Comparison of ENCODE assay signal across 23 mouse cellular contexts in the genomic region with DNA sequence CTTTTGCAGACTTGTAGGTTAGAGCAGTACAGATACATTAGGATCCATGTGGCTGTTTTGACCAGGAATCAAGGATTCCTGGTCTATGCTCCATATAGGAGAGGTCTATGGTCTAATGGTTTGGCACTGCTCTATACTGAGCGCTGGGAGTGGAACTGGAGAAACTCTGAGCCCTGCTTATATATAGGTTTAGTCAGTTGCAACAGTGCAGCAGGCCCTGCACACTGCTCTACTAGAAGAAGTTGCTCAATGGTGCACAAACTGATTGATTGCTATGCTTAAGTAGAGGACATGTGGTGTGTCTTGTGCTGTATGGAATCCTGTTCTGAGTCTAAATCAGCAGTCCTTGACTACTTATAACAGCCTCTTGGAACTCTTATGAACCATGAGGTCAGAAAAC. TPM values are rescaled to one million over a fixed set of nuclear protein-coding genes. Genes with fewer than 3 reads are reported as not detected.
DNase-seq lines count a peak whose midpoint lies in the region; ATAC-seq lines count a peak whose summit lies in the region.
"Had no signal": no experiment of that assay in that cellular context is flagged by ENCODE, and none has a peak within 500 bp of the region (broad histone marks: within the 10 kb centered on the region; RNA-seq: fewer than 3 reads in every experiment).

No protein-coding gene starts in this region.

- H3K4me2 ChIP-seq in liver, embryonic 16.5 days (ENCODE audit: low read depth, low read length) = no peak overlapping the region
- H3K4me2 ChIP-seq in liver, embryonic 12.5 days = no peak overlapping the region
- H3K4me2 ChIP-seq in hindbrain, embryonic 16.5 days (ENCODE audit: low read length) = no peak overlapping the region
- H3K4me2 ChIP-seq: forebrain, embryonic 13.5 days; heart, embryonic 13.5 days; hindbrain, embryonic 14.5 days had no signal

- H3K4me3 ChIP-seq in liver, embryonic 16.5 days (ENCODE audit: low read depth, low read length) = no peak overlapping the region
- H3K4me3 ChIP-seq in liver, embryonic 12.5 days = no peak overlapping the region
- H3K4me3 ChIP-seq in megakaryocyte, embryonic 14.5 days (replicated peaks) = peak overlapping the region; percentile 54
- no peak overlapping the region for H3K4me3 ChIP-seq in hindbrain, embryonic 16.5 days (ENCODE audit: low read length)
- H3K4me3 ChIP-seq: forebrain, embryonic 10.5 days; forebrain, embryonic 13.5 days; heart, embryonic 13.5 days had no signal

- 0 out of 2 replicates have a peak, but pooled peaks have one; percentile 16 for ATAC-seq in liver, embryonic 16.5 days (ENCODE audit: low read depth)
- no peak for ATAC-seq in liver, embryonic 12.5 days
- ATAC-seq in granulocyte monocyte progenitor cell, adult 5-6 weeks (replicated peaks; ENCODE audit: poor library complexity, severe bottlenecking) = peak; percentile 95
- ATAC-seq in hindbrain, embryonic 16.5 days = no peak
- ATAC-seq: CD4-positive, CD25-positive, alpha-beta regulatory T cell, adult 4 months; forebrain, embryonic 13.5 days; forebrain, embryonic 16.5 days had no signal

- no peak overlapping the region for H3K9ac ChIP-seq in liver, embryonic 16.5 days (ENCODE audit: low read depth, low read length)
- H3K9ac ChIP-seq in liver, embryonic 12.5 days = no peak overlapping the region
- no peak overlapping the region for H3K9ac ChIP-seq in hindbrain, embryonic 16.5 days (ENCODE audit: low read depth, low read length)
- H3K9ac ChIP-seq: forebrain, embryonic 13.5 days; heart, embryonic 13.5 days; hindbrain, embryonic 14.5 days had no signal

- H3K36me3 ChIP-seq in liver, embryonic 16.5 days (ENCODE audit: control insufficient read depth, insufficient read depth) = no peaks in the 10 kb centered on the region
- no peaks in the 10 kb centered on the region for H3K36me3 ChIP-seq in liver, embryonic 12.5 days
- H3K36me3 ChIP-seq in megakaryocyte, embryonic 14.5 days (replicated peaks; ENCODE audit: low read length) = peaks cover 78% of the 10 kb centered on the region
- no peaks in the 10 kb centered on the region for H3K36me3 ChIP-seq in hindbrain, embryonic 16.5 days (ENCODE audit: control insufficient read depth, insufficient read depth, low read length)
- H3K36me3 ChIP-seq: heart, embryonic 13.5 days had no signal

- peak; percentile 38 for DNase-seq in 416B (ENCODE audit: low read depth)
- DNase-seq in frontal cortex, postnatal 36 days (ENCODE audit: low spot score in 2 of 2) = no peak
- DNase-seq in thymus, postnatal 0 days (ENCODE audit: low spot score) = no peak
- DNase-seq: adrenal gland, adult 2 months; adrenal gland, postnatal 14 days; cerebellum, adult 11-12 months; cerebellum, adult 8-10 months; cerebellum, postnatal 10 days; gastrocnemius, postnatal 25 days; heart, adult 18-20 months; heart, postnatal 14 days; heart, postnatal 4 days had no signal

- H3K27ac ChIP-seq in liver, embryonic 16.5 days (ENCODE audit: low read length) = no peak overlapping the region
- H3K27ac ChIP-seq in liver, embryonic 12.5 days = no peak overlapping the region
- H3K27ac ChIP-seq in hindbrain, embryonic 16.5 days (ENCODE audit: low read depth, low read length) = no peak overlapping the region
- H3K27ac ChIP-seq: forebrain, embryonic 10.5 days; forebrain, embryonic 13.5 days; heart, embryonic 13.5 days; hindbrain, embryonic 14.5 days had no signal

- no peaks in the 10 kb centered on the region for H3K27me3 ChIP-seq in liver, embryonic 16.5 days (ENCODE audit: control insufficient read depth, insufficient read depth, low read depth, low read length)
- no peaks in the 10 kb centered on the region for H3K27me3 ChIP-seq in liver, embryonic 12.5 days (replicated peaks)
- H3K27me3 ChIP-seq in megakaryocyte, embryonic 14.5 days (replicated peaks) = no peaks in the 10 kb centered on the region
- no peaks in the 10 kb centered on the region for H3K27me3 ChIP-seq in hindbrain, embryonic 16.5 days (replicated peaks; ENCODE audit: control insufficient read depth, insufficient read depth, low read length)
- H3K27me3 ChIP-seq: forebrain, embryonic 13.5 days; heart, embryonic 13.5 days had no signal

- no peaks in the 10 kb centered on the region for H3K9me3 ChIP-seq in liver, embryonic 16.5 days (replicated peaks; ENCODE audit: control insufficient read depth, low read length)
- no peaks in the 10 kb centered on the region for H3K9me3 ChIP-seq in liver, embryonic 12.5 days (replicated peaks)
- no peaks in the 10 kb centered on the region for H3K9me3 ChIP-seq in megakaryocyte, embryonic 14.5 days
- no peaks in the 10 kb centered on the region for H3K9me3 ChIP-seq in hindbrain, embryonic 16.5 days (ENCODE audit: control insufficient read depth, low read length)
- H3K9me3 ChIP-seq: forebrain, embryonic 10.5 days; forebrain, embryonic 13.5 days; heart, embryonic 13.5 days had no signal

- H3K4me1 ChIP-seq in liver, embryonic 16.5 days (ENCODE audit: control insufficient read depth, low read depth, low read length) = peaks cover 3% of the 10 kb centered on the region
- peaks cover 20% of the 10 kb centered on the region for H3K4me1 ChIP-seq in liver, embryonic 12.5 days
- H3K4me1 ChIP-seq in megakaryocyte, embryonic 14.5 days = peaks cover 91% of the 10 kb centered on the region
- peaks cover 1% of the 10 kb centered on the region for H3K4me1 ChIP-seq in hindbrain, embryonic 16.5 days (ENCODE audit: control insufficient read depth, insufficient read depth, low read depth, low read length)

- WGBS in liver, embryonic 16.5 days (ENCODE audit: insufficient replicate concordance) = 81% methylated on average over 1 of the region's 1 CpGs
- WGBS in liver, embryonic 12.5 days (ENCODE audit: insufficient replicate concordance) = 86% methylated on average over 1 of the region's 1 CpGs
- WGBS in hindbrain, embryonic 16.5 days = 88% methylated on average over 1 of the region's 1 CpGs

RNA-seq across cellular contexts. Expression of a gene that starts 31.5 kb away (rescaled TPM):
- 10.8 and 12.2 TPM in 2 replicates for polyA plus RNA-seq in liver, embryonic 16.5 days (2015; fragmentation: Nextera tagmentation; extraction: Ambion mirVana)
- 18.0 and 21.0 TPM in 2 replicates for polyA plus RNA-seq in liver, embryonic 12.5 days (2016; fragmentation: Nextera tagmentation; extraction: Ambion mirVana)
- total RNA-seq in granulocyte monocyte progenitor cell, adult 5-6 weeks (2014; fragmentation: Nextera tagmentation) = 37.8 and 58.5 TPM in 2 replicates
- total RNA-seq in granulocyte monocyte progenitor cell, adult 5-6 weeks (2017) = 31.0 and 37.9 TPM in 2 replicates
- polyA plus RNA-seq in megakaryocyte, embryonic 14.5 days (2012; ENCODE audit: insufficient read depth, low replicate concordance) = 68.2 and 178 TPM in 2 replicates
- polyA plus RNA-seq in thymus, postnatal 0 days (2015; fragmentation: Nextera tagmentation; extraction: Ambion mirVana) = 20.2 and 20.5 TPM in 2 replicates
- 28.6 and 33.8 TPM in 2 replicates for polyA plus RNA-seq in hindbrain, embryonic 16.5 days (2015; fragmentation: Nextera tagmentation; extraction: Ambion mirVana)

Comparison
In these comparisons a context has a peak if more than half of its experiments do, and no peak if none do; other contexts are left out.
1. ATAC-seq: peak in liver, embryonic 16.5 days (single experiment) and granulocyte monocyte progenitor cell, adult 5-6 weeks (single experiment); none in liver, embryonic 12.5 days (single experiment) and hindbrain, embryonic 16.5 days (single experiment).